Mouse (Mus musculus) yolk sac, embryonic 10.5 days (tissue): ENCODE data around the gene Moap1.

ENCODE experiments used
- DNase-seq: peaks from one replicate; pipeline ENCODE4 v3.0.0-alpha.2; 2017; ENCODE audit warnings: low spot score

The Moap1 gene

DNA sequence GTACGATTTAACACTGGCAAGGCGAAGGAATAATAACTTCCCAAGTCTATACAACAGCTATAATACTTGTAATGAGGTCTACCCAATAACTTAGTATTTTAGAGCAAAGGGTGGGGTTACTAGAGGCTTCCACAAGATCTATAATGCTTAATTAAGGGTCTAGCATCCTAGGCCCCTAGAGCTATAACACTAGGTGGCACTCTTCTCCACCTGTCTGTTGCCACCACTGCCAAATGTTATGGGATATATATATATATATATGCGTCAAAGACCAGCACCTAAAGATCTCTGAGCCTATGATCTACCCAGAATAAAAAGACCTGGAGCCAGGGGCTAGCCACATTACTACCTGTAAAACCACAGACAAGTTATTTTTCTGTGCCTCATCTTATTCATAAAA, 3.2 kb downstream of the Moap1 start:
- DNase-seq: no peak

DNA sequence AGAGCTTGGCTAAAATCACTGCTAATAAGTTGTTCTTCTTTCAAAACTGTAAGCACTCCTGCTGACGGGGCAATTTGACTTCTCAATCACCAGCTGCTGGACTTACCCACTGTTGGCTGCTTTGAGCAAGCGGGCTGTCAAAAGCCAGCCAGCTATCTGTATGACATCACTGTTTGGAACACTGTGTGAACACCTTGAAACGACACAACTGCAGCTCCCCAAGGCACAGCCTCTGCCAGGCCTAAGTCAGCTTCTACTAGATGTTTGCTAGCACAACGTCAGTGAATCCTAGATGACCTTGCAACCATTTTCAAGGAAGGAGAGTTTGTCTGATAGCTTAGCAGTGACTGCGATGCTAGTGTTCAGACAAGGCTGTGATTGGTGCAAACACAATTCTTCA, 4.4 kb downstream of the Moap1 start:
- no peak for DNase-seq

GRCm38 (mm10) chr12:102733381-102733780, 10.1 kb downstream of the Moap1 start:
- peak; percentile 50 for DNase-seq

DNA sequence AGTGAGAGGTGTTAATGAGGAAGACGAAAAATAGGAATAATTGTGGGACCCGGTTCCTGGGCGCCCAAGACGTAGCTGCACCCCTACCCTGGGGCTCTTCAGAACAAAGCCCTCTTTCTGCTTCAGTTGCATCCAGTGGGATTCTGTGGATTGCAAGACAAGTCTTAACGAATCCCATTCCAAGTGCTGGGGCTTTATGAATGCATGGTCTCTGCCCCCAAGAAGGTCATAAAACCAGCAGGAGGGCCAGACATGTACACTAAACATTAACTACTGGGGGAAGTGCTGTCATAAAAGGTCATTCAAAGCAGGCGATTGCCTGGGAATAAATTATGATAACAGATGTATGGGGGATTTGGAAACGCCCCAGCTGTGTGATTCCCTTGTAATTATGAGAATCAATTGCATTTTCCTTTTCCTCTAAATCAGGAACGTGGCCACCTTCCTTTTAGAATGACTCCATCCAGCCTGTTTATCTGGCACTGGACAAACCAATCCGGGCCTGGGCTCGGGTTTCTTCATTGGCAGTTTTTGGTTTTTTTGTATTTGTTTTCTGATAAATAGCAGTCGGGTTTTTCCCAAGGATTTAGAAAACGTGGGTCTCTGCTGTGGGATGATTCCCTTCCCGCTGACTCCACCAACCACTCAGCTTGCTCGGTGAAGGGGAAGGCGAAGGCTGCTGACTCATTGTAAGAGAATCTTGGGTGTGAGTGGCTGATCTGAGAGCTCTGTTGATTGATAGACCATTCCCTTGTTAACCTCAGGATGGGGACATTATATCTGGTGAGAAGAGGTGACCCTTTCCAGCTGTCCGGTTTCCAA, 12.5 kb downstream of the Moap1 start:
- peak; percentile 71 for DNase-seq

DNA sequence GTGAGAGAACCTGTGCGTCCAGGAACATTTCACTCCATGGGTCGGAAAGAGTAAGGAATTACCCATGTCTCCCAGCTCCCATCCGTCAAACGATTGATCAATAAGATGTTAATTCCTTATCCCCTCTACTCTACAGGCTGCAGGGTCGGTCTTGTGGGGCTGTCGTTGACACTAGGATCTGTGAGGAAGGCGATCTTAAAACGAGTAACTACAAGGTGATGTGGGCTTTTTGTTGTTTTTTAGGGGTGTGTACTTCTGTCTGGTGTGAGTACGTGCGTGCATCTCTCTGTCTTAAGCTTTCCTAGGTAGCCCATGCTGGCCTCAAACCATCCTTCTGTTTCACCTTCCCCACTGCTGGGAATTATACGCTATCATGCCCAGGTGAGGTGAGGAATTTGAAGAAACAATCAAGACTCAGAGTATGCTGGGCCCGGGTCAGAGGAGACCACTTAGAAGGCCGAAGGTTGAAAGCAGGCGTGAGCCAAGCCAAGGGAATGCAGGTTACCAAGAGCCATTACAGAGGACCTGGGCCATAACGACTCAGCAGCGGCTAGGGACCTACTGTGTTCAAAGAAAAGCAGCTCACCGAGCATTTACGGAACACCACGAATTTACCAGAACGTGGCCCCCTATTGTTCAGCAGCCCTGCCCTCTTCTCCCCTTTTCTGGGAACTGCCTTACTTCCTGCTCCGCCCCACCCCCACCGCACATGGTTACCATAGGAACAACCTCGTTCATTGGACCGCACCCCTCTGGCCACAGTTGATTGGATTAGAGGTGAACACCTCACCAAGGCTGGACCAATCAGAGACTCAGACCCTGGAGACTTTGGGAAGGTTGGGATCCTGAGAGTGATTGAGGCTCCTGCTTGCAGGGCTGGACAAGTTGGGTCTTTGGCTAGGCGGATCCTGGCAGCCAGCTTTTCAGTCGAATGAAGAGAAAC, 13.3 kb downstream of the Moap1 start:
- DNase-seq: peak; percentile 91

DNA sequence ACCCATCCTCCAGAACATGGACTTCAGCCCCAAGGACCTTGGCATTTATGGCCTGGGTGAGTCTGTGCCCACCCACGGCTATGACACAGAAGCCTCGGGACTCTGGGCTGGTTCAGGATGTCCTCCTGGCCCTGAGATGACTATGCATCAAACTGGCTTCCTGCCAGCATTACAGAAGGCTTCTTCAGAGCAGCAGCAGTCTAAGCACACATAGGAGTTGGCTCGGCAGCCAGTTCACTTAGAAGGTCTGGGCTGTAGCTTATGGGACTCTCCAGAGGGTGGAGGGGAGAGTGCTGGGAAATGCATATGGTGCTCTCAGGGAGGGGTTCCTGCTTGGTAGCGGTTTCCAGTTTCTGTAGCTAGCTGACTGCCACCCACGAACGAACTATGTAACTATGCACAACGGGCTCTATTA, 17.7 kb downstream of the Moap1 start:
- DNase-seq: no peak

- DNase-seq: no peak
Measured at GRCm38 (mm10) chr12:102725146-102725545, 18.3 kb downstream of the Moap1 start.

GRCm38 (mm10) chr12:102723861-102724260, 19.6 kb downstream of the Moap1 start:
- no peak for DNase-seq

DNA sequence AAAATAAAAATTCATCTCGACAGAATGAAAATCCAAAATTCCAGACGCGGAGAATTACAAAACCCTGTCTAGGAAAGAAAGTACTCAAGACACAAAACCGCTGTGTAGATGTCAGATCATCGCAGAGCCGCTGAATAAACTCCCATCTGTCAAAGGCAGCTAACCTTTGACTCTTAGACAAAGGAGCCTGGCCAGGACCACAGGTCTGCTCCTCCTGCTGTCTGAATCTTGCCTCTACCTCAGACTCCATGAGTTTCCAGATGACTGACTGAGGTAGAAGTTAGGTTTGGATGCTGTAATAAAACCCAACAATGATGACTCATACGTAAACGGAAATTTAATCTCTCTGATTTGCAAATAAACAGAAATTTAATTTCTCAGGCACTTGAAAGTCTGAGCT, 20.5 kb downstream of the Moap1 start:
- DNase-seq: no peak

- DNase-seq: no peak
Measured at GRCm38 (mm10) chr12:102722451-102722850, 21.0 kb downstream of the Moap1 start.

DNA sequence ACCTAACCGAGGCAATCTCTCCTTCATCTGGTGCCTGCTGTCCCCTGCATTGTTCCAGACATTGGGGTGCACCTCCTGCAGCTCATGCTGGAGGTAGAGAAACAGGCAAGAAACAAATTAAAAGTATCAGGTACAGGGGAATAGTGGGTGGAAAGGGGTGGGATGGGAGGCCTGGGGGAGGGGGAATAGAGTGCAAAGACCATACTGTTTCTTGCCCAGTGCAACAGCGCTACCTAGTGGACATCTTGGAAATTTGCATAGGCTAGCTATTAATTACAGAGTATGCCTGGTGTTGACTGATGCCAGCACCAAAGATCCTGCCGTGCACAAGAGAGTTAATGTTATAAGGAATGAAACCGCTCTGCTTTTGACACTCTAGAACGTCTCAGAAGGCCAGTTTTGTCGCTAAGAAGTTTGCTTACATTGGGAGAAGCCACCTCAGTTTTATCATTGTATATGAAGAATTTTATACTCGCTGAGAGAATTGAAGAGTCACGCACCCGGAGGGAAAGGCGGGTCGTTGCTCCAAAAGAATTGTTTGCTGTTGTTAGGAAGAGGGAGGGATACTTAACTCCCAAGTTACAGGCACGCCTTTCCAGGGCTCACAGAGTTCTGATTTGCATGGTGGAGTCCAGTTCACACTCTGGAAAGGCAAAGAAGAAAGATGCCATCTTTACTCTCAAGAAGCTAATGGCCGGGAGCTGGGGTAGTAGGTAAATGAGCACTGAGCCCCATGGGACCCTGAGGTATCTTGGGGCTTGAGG, 23.7 kb downstream of the Moap1 start:
- DNase-seq: no peak

DNA sequence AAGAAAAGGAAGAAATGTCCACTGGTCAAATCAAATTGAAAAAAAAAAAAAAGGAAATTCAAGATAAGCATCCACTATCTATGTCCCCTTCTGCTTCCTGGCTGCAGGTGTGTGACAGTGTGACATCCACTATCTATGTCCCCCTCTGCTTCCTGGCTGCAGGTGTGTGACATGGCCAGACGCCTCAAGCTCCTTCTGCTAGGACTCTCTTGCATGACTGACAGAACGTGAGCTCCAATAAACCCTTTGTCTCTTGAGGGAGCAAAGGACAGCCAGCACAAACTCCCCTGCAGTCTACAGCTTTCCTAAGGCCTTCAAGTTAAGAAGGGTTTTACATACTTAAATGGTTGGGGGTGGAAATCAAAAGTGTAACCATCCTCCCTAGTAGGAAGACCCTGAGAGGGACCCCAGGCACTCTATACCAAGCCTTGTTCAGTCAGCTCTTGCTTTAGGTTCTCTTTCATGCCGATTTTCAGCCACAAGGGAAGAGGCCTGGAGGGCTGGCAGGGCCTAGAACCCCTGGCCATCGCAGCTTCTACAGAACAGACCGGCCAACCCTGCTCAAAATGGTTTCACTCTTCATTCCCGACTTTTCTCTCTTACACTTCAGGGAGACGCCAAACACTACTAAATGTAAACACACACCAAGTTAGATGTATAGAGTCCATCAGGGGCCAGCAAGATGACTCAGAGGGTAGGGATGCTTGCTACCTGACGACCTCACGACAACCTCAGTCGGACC, 28.6 kb downstream of the Moap1 start:
- no peak for DNase-seq

DNA sequence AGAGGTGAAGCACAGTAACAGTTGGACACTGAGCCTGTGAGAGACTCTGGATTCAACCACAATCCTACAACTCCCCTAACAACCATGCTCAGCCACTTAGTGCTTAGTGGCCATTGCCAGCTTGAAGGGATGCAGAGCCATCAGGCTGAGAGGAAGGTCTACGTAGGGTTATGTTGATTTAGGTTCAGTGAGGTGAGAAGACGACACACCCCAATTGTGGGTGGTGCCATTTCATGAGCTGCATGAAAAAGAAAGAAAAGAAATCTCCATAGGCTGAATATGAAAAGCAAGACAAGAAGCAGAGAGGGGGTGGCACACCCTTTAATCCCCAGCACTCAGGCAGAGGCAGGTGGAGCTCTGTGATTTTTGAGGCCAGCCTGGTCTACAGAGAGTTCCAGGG, 29.3 kb downstream of the Moap1 start:
- DNase-seq: no peak

DNA sequence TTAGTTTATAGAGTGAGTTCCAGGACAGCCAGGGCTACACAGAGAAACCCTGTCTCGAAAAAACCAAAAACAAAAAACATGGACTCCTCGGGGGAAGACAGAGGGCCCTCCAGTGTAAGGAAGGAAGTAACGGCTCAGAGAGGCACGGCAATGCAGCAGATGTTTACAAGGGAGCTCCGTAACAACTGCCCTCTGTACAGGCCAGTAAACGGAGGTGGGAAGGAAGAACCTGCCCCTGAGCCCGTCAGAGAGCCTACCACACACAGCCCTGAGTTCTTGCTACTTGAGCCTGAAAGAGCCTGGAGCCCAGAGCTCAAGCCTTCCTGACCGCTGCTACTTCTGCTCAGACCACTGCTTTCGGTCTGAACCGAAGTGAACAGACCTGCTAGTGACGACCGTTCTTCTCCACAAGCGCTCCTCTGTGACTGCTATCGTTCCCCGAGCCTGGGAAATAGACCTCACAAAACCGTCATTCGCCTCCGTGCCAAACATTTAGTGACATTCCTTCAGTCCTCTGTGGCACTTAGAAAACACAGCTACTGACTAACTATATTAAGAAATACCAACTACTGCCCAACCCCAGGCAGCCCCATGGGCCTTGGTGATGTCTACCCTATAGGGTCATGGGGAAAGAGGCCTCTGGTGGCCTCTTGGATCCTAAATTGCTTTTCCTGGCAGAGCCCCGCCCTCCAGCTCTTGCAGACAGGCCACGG, 30.2 kb downstream of the Moap1 start:
- no peak for DNase-seq

- no peak for DNase-seq
Measured at GRCm38 (mm10) chr12:102710851-102711375, 32.5 kb downstream of the Moap1 start.

DNA sequence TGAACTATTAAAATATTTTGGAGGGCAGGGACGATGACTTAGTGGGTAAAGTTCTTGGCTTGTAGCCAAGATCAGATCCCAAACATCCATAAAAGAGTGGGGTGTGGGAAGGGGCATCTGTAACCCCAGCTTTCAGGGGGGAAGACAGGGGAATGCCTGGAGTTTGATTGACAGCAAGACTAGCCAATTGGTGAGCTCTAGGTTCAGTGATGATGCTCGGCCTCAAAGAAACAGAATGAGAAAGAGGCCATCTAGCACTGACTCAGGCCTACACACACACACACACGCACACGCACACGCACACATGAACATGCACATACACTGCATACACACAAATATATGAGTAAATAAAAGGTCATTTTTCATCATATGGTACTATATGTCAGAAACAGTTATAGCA, 33.6 kb downstream of the Moap1 start:
- no peak for DNase-seq

- DNase-seq: peak; percentile 50
Measured at GRCm38 (mm10) chr12:102708220-102708619, 35.2 kb downstream of the Moap1 start.

- no peak for DNase-seq
Measured at GRCm38 (mm10) chr12:102706833-102707463, 36.5 kb downstream of the Moap1 start.

DNA sequence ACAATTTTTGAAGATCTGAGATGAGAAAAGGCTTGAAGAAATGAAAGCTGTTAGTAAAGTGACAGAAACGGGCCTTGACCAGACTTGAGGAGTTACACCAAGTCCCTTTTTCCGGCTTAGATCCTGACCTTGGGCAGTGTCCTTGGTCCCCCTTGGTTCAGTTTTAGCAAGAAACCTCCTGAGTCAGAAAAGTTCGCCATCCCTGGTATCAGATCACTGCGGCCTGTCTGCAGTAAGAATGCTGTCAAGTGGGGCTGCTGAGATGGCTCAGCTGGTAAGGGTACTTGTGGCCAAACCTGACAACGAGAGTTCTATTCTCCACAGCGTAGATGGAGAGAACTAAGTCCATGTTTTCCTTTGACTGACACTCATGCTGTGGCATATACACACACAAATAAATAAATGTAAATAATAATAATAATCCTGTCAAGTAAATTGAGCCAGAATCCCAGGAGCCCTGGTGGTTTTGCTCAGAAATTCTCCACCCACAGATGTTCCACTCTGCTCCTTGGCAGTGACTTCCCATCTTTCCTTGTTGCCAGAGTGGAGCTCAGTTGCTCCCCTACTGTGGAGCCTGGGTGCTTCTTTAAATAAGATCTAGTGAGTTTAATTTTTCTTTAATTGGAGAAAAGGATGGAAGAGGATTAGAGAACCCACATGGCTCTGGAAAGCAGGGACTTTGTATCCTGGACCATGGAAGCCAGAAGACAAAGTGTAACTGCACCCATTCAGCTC, 37.4 kb downstream of the Moap1 start:
- no peak for DNase-seq
